Mouse (Mus musculus) liver, postnatal 0 days (tissue): ENCODE results near the gene Minos1.

ENCODE experiments used
- CTCF ChIP-seq: sonication (generic); IDR thresholded peaks from 2 replicates; pipeline ENCODE4 v1.5.1; 2016; ENCODE audit warnings: antibody characterized with exemption, low read depth
- EP300 ChIP-seq: IDR thresholded peaks from 2 replicates; pipeline ENCODE4 v1.6.1; 2016; ENCODE audit warnings: antibody characterized with exemption, low read depth, mild to moderate bottlenecking

GRCm38 (mm10) chr4:139122557-139122956 lies 8.4 kb downstream of the Minos1 start:
- no peak for TF ChIP-seq EP300
- no peak for TF ChIP-seq CTCF
